Mouse (Mus musculus): ENCODE data around the gene Slc22a4. TPM values are rescaled to one million over a fixed set of nuclear protein-coding genes. Genes with fewer than 3 reads are reported as not detected.

Gene Slc22a4
- polyA plus RNA-seq, 1 experiment, result 5.4 TPM

DNA sequence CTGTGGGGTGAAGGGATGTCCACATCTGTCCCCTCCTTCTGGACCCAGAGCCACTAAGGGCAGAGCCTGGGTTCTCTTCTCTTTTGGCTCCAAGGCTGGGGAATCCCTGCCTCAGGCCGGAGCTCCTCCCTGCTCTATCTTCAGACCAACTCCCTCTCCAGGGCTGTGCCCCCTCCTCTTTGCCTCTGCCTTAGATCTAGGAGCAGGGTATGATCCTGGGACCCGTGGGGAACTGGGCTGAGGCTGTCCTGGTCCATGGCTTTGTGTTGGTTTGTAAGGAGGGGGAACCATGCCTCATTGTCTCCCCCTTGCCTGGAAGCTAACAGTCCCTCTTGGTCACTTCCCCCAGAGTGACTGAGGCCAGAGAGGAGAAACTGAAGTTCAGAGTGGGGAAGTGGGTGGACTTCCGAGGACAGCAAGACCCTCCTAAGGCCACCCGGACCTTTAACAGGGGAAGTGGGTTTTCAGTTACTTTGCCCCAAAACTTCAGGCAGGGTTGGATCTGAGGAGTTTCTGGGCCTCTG, 40.2 kb upstream of the Slc22a4 start:
- no peaks in the 10 kb centered on the region for H3K36me3 ChIP-seq (ENCODE audit: control insufficient read depth, insufficient read depth, low read length)
- H3K27me3 ChIP-seq (ENCODE audit: control insufficient read depth, insufficient read depth, low read length), result peaks cover 5% of the 10 kb centered on the region
- H3K4me1 ChIP-seq (ENCODE audit: control insufficient read depth, insufficient read depth, insufficient read length), result peaks cover 6% of the 10 kb centered on the region; the same call in 1 of the 2 replicates
- peak overlapping the region; percentile 79 for H3K27ac ChIP-seq (ENCODE audit: insufficient read depth, low read length)
- no peak for DNase-seq (ENCODE audit: low read depth in 1 of 2, low spot score in 2 of 2)
- no peak for TF ChIP-seq CTCF (IDR thresholded peaks at IDR 0.05; ENCODE audit: extremely low read depth, insufficient read depth, insufficient read length, insufficient replicate concordance)
- no peak for TF ChIP-seq POLR2A (IDR thresholded peaks at IDR 0.05; ENCODE audit: low read depth, low read length)
- WGBS, result 33% methylated on average over 4 of the region's 4 CpGs
- peak overlapping the region; percentile 47 for H3K4me3 ChIP-seq (ENCODE audit: extremely low read depth, insufficient read depth, insufficient read length)

DNA sequence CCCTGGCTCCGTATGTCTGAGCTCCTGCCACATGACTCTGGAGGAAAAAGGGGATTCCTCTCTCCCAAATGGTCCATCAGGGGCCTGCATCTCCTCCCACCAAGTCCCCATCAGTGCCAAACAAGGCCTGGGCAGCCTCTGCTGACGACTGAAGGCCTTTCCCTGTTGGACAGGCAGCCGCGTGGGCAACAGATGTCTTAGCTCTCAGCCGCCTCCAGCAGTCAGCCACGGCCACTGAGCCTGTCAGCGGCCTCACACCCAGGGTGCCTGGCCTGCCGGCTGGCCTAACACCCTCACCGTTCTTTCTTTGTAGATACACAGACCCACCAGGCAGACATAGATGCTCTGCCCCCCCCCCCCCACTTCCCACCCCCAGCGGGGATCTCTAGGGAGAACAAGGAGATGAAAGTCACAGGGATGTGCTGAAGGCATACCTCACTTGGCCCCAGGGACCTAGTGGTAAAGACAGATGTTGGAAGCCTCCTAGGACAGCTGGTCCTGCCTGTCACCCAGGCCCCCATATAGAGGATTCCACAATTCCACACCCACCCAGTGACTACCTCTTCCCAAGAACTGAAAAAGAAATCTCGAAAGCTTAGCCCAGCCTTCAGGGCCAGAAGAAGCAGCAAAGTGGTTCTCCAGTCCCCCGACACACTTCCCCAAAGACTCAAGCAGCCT, 39.6 kb upstream of the Slc22a4 start:
- no peak for TF ChIP-seq POLR2A (IDR thresholded peaks at IDR 0.05; ENCODE audit: low read depth, low read length)
- no peak for TF ChIP-seq CTCF (IDR thresholded peaks at IDR 0.05; ENCODE audit: extremely low read depth, insufficient read depth, insufficient read length, insufficient replicate concordance)
- peak overlapping the region; percentile 79 for H3K27ac ChIP-seq (ENCODE audit: insufficient read depth, low read length)
- peak overlapping the region; percentile 47; the same call in 1 of the 2 replicates for H3K4me3 ChIP-seq (ENCODE audit: extremely low read depth, insufficient read depth, insufficient read length)

DNA sequence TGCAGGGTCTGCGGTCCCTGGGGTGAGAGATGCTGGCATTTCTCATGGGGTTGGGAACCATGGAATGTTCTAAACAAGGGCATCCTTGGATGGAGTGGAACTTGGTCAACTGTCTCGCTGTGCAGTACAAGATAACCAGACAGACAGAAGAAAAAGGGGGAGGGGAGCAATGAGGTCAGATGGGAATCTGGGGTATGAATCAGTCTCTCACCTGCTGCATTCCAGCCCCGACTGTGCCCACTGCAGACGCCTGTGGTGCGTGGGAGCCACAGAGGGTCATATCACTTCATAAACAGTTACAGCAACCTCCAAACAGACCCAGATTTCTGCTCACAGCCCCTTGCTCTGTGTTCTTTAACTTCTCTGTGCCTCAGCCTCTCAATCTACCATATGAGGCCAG, 38.5 kb upstream of the Slc22a4 start:
- Histone ChIP-seq H3K4me1 (ENCODE audit: control insufficient read depth, insufficient read depth, insufficient read length) (peaks cover 6% of the 10 kb centered on the region; the same call in 1 of the 2 replicates), H3K27ac (ENCODE audit: insufficient read depth, low read length) (no peak overlapping the region), H3K36me3 (ENCODE audit: control insufficient read depth, insufficient read depth, low read length) (no peaks in the 10 kb centered on the region), H3K4me3 (ENCODE audit: extremely low read depth, insufficient read depth, insufficient read length) (no peak overlapping the region), H3K27me3 (ENCODE audit: control insufficient read depth, insufficient read depth, low read length) (peaks cover 5% of the 10 kb centered on the region)
- 84% methylated on average over 5 of the region's 5 CpGs for WGBS
- DNase-seq (ENCODE audit: low read depth in 1 of 2, low spot score in 2 of 2), result no peak
- no peak for TF ChIP-seq POLR2A (IDR thresholded peaks at IDR 0.05; ENCODE audit: low read depth, low read length)

More for the DNA sequence above, 39.6 kb upstream of the Slc22a4 start:
- Histone ChIP-seq H3K4me1 (ENCODE audit: control insufficient read depth, insufficient read depth, insufficient read length) (peaks cover 6% of the 10 kb centered on the region; the same call in 1 of the 2 replicates), H3K27me3 (ENCODE audit: control insufficient read depth, insufficient read depth, low read length) (peaks cover 5% of the 10 kb centered on the region), H3K36me3 (ENCODE audit: control insufficient read depth, insufficient read depth, low read length) (no peaks in the 10 kb centered on the region)
- WGBS, result 69% methylated on average over 12 of the region's 12 CpGs
- no peak for DNase-seq (ENCODE audit: low read depth in 1 of 2, low spot score in 2 of 2)

DNA sequence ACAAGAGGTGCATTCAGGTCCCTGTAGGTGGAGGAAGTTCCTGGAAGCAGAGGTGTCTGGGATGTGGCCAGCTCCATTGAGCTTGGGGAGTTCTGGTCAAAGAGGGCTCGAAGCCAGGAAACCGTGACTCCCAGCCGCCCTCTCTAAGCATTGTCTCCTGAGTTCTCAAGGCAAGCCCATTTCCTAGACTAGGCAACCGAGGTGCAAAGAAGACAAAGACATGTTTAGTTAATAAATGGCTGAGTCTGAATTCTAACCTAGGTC, 38.0 kb upstream of the Slc22a4 start:
- WGBS, result 79% methylated on average over 4 of the region's 4 CpGs
- no peak for DNase-seq (ENCODE audit: low read depth in 1 of 2, low spot score in 2 of 2)
- H3K4me1 ChIP-seq (ENCODE audit: control insufficient read depth, insufficient read depth, insufficient read length), result peaks cover 6% of the 10 kb centered on the region; the same call in 1 of the 2 replicates
- no peak for TF ChIP-seq CTCF (IDR thresholded peaks at IDR 0.05; ENCODE audit: extremely low read depth, insufficient read depth, insufficient read length, insufficient replicate concordance)
- TF ChIP-seq POLR2A (IDR thresholded peaks at IDR 0.05; ENCODE audit: low read depth, low read length), result no peak
- H3K27ac ChIP-seq (ENCODE audit: insufficient read depth, low read length), result no peak overlapping the region
- H3K36me3 ChIP-seq (ENCODE audit: control insufficient read depth, insufficient read depth, low read length), result no peaks in the 10 kb centered on the region
- H3K4me3 ChIP-seq (ENCODE audit: extremely low read depth, insufficient read depth, insufficient read length), result no peak overlapping the region
- peaks cover 5% of the 10 kb centered on the region for H3K27me3 ChIP-seq (ENCODE audit: control insufficient read depth, insufficient read depth, low read length)

DNA sequence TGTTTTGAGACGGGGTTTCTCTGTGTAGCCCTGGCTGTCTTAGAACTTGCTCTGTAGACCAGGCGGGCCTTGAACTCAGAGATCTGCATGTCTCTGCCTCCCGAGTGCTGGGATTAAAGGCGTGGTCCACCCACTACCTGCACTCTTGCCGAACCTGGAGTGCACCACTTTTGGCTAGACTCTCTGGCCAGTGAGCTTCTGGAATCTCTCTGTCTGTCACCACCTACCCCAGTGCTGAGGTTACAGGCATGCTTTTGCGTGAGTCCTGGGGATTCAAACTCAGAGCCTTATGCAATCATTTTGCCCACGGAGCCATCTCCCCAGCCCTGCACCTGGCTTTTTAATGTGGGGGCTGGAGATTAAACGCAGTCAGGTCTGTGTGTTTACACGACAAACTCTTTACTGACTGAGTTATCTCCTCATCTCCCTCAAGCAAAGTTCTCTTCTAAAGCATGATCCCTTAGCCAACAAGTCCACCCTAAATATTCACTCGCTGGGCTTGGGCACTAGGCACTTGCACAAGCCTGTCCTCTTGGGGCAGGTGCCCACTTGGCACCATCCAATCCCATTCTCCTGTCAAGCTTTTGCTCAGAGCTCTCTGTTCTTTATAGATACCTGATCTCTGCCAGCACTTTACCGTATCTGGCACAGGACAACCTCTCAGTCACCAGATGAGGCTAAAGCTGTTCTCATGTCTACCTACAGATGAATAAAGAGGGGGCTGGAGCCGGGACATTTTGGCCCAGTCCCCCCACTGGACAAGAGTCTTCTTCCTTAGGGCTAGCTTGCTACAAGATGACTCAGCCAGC, 37.4 kb upstream of the Slc22a4 start:
- Histone ChIP-seq H3K4me3 (ENCODE audit: extremely low read depth, insufficient read depth, insufficient read length) (no peak overlapping the region), H3K36me3 (ENCODE audit: control insufficient read depth, insufficient read depth, low read length) (no peaks in the 10 kb centered on the region), H3K4me1 (ENCODE audit: control insufficient read depth, insufficient read depth, insufficient read length) (peaks cover 6% of the 10 kb centered on the region; the same call in 1 of the 2 replicates), H3K27ac (ENCODE audit: insufficient read depth, low read length) (no peak overlapping the region), H3K27me3 (ENCODE audit: control insufficient read depth, insufficient read depth, low read length) (peaks cover 3% of the 10 kb centered on the region)
- TF ChIP-seq CTCF (IDR thresholded peaks at IDR 0.05; ENCODE audit: extremely low read depth, insufficient read depth, insufficient read length, insufficient replicate concordance) (no peak), POLR2A (IDR thresholded peaks at IDR 0.05; ENCODE audit: low read depth, low read length) (no peak)
- DNase-seq (ENCODE audit: low read depth in 1 of 2, low spot score in 2 of 2), result no peak
- WGBS, result 79% methylated on average over 12 of the region's 12 CpGs

DNA sequence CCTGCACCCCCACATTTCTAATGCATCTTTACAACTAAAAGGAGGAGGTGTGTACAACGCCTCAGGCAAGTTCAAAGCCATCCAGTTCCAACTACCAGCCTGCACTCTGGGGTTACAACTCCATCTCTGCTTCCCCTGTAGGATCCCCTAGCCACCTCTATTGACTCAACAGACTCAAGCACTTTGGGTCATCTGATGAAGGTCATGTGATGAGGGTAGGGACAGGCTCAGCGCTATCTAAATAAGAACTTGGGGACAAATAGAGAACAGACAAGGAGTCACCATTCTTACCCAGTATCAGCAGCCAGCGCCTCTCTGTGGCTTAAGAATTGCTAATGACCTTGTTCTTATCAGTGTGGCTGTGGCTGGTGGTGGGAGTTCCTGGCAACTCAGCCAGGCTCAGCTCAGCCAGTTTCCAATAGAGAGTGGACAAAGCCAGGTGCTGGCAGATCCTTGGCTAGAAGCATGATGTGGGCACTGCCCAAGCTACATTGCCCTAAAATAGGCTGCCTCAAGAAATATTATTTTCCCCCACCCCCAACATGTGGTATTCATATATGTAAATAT, 36.6 kb upstream of the Slc22a4 start:
- Histone ChIP-seq H3K36me3 (ENCODE audit: control insufficient read depth, insufficient read depth, low read length) (no peaks in the 10 kb centered on the region), H3K4me1 (ENCODE audit: control insufficient read depth, insufficient read depth, insufficient read length) (peaks cover 6% of the 10 kb centered on the region; the same call in 1 of the 2 replicates), H3K4me3 (ENCODE audit: extremely low read depth, insufficient read depth, insufficient read length) (no peak overlapping the region), H3K27ac (ENCODE audit: insufficient read depth, low read length) (0 out of 2 replicates have a peak overlapping the region, but pooled peaks have one; percentile 79), H3K27me3 (ENCODE audit: control insufficient read depth, insufficient read depth, low read length) (peaks cover 3% of the 10 kb centered on the region)
- no peak for TF ChIP-seq CTCF (IDR thresholded peaks at IDR 0.05; ENCODE audit: extremely low read depth, insufficient read depth, insufficient read length, insufficient replicate concordance)
- TF ChIP-seq POLR2A (IDR thresholded peaks at IDR 0.05; ENCODE audit: low read depth, low read length), result no peak
- no peak for DNase-seq (ENCODE audit: low read depth in 1 of 2, low spot score in 2 of 2)
- WGBS, result 86% methylated on average over 3 of the region's 3 CpGs
